Mouse (Mus musculus) lung, embryonic 15.5 days (tissue): ENCODE data around the gene Edaradd. TPM values are rescaled to one million over a fixed set of nuclear protein-coding genes. Genes with fewer than 3 reads are reported as not detected.

Experiments
- ATAC-seq: fragments of 200-750 bp; cut with Nextera tagmentation; 2 replicates; pipeline ENCODE4 v1.8.0; 2017; ENCODE audit warnings: moderate number of reproducible peaks, borderline replicate concordance; ENCODE audit not compliant: low FRiP score, low TSS enrichment; ENCODE audit errors: extremely low read depth
- H3K27ac ChIP-seq: fragments of 300-500 bp; sonication (generic); 2 replicates; pipeline ENCODE4 v1.5.1; 2015; ENCODE audit warnings: moderate library complexity, mild to moderate bottlenecking, inconsistent platforms
- H3K27me3 ChIP-seq: fragments of 300-500 bp; sonication (generic); 2 replicates; pipeline ENCODE4 v1.6.1; 2015; ENCODE audit warnings: inconsistent platforms
- H3K36me3 ChIP-seq: fragments of 300-500 bp; sonication (generic); 2 replicates; pipeline ENCODE4 v1.6.1; 2015; ENCODE audit warnings: inconsistent platforms
- H3K4me1 ChIP-seq: fragments of 300-500 bp; sonication (generic); 2 replicates; pipeline ENCODE4 v1.6.1; 2015; ENCODE audit warnings: inconsistent platforms
- H3K4me2 ChIP-seq: fragments of 300-500 bp; sonication (generic); 2 replicates; pipeline ENCODE4 v1.6.1; 2015; ENCODE audit warnings: inconsistent platforms, mild to moderate bottlenecking, moderate library complexity
- H3K4me3 ChIP-seq: fragments of 300-500 bp; sonication (generic); 2 replicates; pipeline ENCODE4 v1.5.1; 2015; ENCODE audit warnings: mild to moderate bottlenecking, inconsistent platforms
- H3K9ac ChIP-seq: fragments of 300-500 bp; sonication (generic); 2 replicates; pipeline ENCODE4 v1.6.1; 2015; ENCODE audit warnings: inconsistent platforms
- H3K9me3 ChIP-seq: fragments of 300-500 bp; sonication (generic); 2 replicates; pipeline ENCODE4 v1.6.1; 2016; ENCODE audit warnings: inconsistent platforms
- whole genome bisulfite sequencing: fragments of 180-500 bp; shearing (Covaris S2); methylation state at CpG from one replicate; pipeline ENCODE4 v1.1.7; 2015; 5-methylcytosine and 5-hydroxymethylcytosine counted together
- polyA plus RNA-seq: library from polyadenylated mRNA; unstranded; fragments of >200 nt; fragmentation: Nextera tagmentation; extraction: Ambion mirVana; gene quantifications from 2 replicates; pipeline ENCODE4 v1.2.1, GENCODE M21; 2015

Gene Edaradd
- polyA plus RNA-seq, 1 experiment from 2014 or later: 1.6 TPM

- Histone ChIP-seq H3K36me3 (no peaks in the 10 kb centered on the region), H3K9ac (no peak overlapping the region), H3K4me2 (no peak overlapping the region), H3K27ac (no peak overlapping the region), H3K4me1 (0 out of 2 replicates have a peak, but pooled peaks cover 2% of the 10 kb centered on the region), H3K4me3 (no peak overlapping the region), H3K9me3 (no peaks in the 10 kb centered on the region), H3K27me3 (no peaks in the 10 kb centered on the region)
- ATAC-seq: no peak
- WGBS: 68% methylated on average over 6 of the region's 6 CpGs
Measured at GRCm38 (mm10) chr13:12510032-12510431, 10.2 kb downstream of the Edaradd start.

GRCm38 (mm10) chr13:12507426-12507825, 12.8 kb downstream of the Edaradd start:
- Histone ChIP-seq H3K27ac (no peak overlapping the region), H3K9me3 (no peaks in the 10 kb centered on the region), H3K9ac (no peak overlapping the region), H3K36me3 (no peaks in the 10 kb centered on the region), H3K4me1 (0 out of 2 replicates have a peak, but pooled peaks cover 6% of the 10 kb centered on the region), H3K4me2 (no peak overlapping the region), H3K4me3 (no peak overlapping the region), H3K27me3 (no peaks in the 10 kb centered on the region)
- ATAC-seq: no peak
- 82% methylated on average over 6 of the region's 6 CpGs for WGBS

GRCm38 (mm10) chr13:12505359-12505758, 14.9 kb downstream of the Edaradd start:
- ATAC-seq: no peak
- no peaks in the 10 kb centered on the region for H3K9me3 ChIP-seq
- 68% methylated on average over 3 of the region's 3 CpGs for WGBS
- no peak overlapping the region for H3K4me2 ChIP-seq
- H3K4me1 ChIP-seq: 0 out of 2 replicates have a peak, but pooled peaks cover 4% of the 10 kb centered on the region
- H3K36me3 ChIP-seq: no peaks in the 10 kb centered on the region
- H3K4me3 ChIP-seq: no peak overlapping the region
- H3K27ac ChIP-seq: no peak overlapping the region
- no peaks in the 10 kb centered on the region for H3K27me3 ChIP-seq
- no peak overlapping the region for H3K9ac ChIP-seq

GRCm38 (mm10) chr13:12503238-12503751, 16.9 kb downstream of the Edaradd start:
- Histone ChIP-seq H3K9ac (no peak overlapping the region), H3K4me2 (no peak overlapping the region), H3K4me1 (0 out of 2 replicates have a peak, but pooled peaks cover 4% of the 10 kb centered on the region), H3K9me3 (no peaks in the 10 kb centered on the region), H3K36me3 (no peaks in the 10 kb centered on the region), H3K4me3 (no peak overlapping the region), H3K27ac (no peak overlapping the region), H3K27me3 (no peaks in the 10 kb centered on the region)
- ATAC-seq: no peak
- WGBS: 63% methylated on average over 11 of the region's 11 CpGs

- Histone ChIP-seq H3K9ac (no peak overlapping the region), H3K4me1 (0 out of 2 replicates have a peak, but pooled peaks cover 4% of the 10 kb centered on the region), H3K4me3 (no peak overlapping the region), H3K27me3 (no peaks in the 10 kb centered on the region), H3K27ac (no peak overlapping the region), H3K9me3 (no peaks in the 10 kb centered on the region), H3K4me2 (no peak overlapping the region), H3K36me3 (no peaks in the 10 kb centered on the region)
- WGBS: 24% methylated on average over 4 of the region's 4 CpGs
- ATAC-seq: no peak
Measured at GRCm38 (mm10) chr13:12502665-12503237, 17.5 kb downstream of the Edaradd start.

GRCm38 (mm10) chr13:12499107-12499506, 21.1 kb downstream of the Edaradd start:
- 0 out of 2 replicates have a peak, but pooled peaks cover 4% of the 10 kb centered on the region for H3K4me1 ChIP-seq
- no peak overlapping the region for H3K4me2 ChIP-seq
- H3K4me3 ChIP-seq: no peak overlapping the region
- no peak overlapping the region for H3K9ac ChIP-seq
- no peaks in the 10 kb centered on the region for H3K27me3 ChIP-seq
- no peaks in the 10 kb centered on the region for H3K36me3 ChIP-seq
- no peak for ATAC-seq
- H3K9me3 ChIP-seq: no peaks in the 10 kb centered on the region
- H3K27ac ChIP-seq: no peak overlapping the region
- 89% methylated on average over 7 of the region's 7 CpGs for WGBS

GRCm38 (mm10) chr13:12497809-12498208, 22.4 kb downstream of the Edaradd start:
- no peak overlapping the region for H3K4me3 ChIP-seq
- ATAC-seq: peak; percentile 80; the same call in 1 of the 2 replicates
- no peaks in the 10 kb centered on the region for H3K4me1 ChIP-seq
- H3K9me3 ChIP-seq: no peaks in the 10 kb centered on the region
- H3K4me2 ChIP-seq: no peak overlapping the region
- no peak overlapping the region for H3K9ac ChIP-seq
- H3K27ac ChIP-seq: no peak overlapping the region
- no peaks in the 10 kb centered on the region for H3K36me3 ChIP-seq
- H3K27me3 ChIP-seq: no peaks in the 10 kb centered on the region
- 37% methylated on average over 8 of the region's 8 CpGs for WGBS

GRCm38 (mm10) chr13:12494750-12495149, 25.5 kb downstream of the Edaradd start:
- no peaks in the 10 kb centered on the region for H3K27me3 ChIP-seq
- H3K9ac ChIP-seq: no peak overlapping the region
- no peak overlapping the region for H3K4me3 ChIP-seq
- no peaks in the 10 kb centered on the region for H3K36me3 ChIP-seq
- no peaks in the 10 kb centered on the region for H3K4me1 ChIP-seq
- H3K4me2 ChIP-seq: no peak overlapping the region
- WGBS: 86% methylated on average over 9 of the region's 9 CpGs
- H3K27ac ChIP-seq: no peak overlapping the region
- no peaks in the 10 kb centered on the region for H3K9me3 ChIP-seq
- no peak for ATAC-seq

GRCm38 (mm10) chr13:12492515-12492914, 27.7 kb downstream of the Edaradd start:
- H3K9me3 ChIP-seq: no peaks in the 10 kb centered on the region
- no peaks in the 10 kb centered on the region for H3K36me3 ChIP-seq
- no peak overlapping the region for H3K9ac ChIP-seq
- ATAC-seq: no peak
- H3K4me1 ChIP-seq: no peaks in the 10 kb centered on the region
- H3K27ac ChIP-seq: no peak overlapping the region
- H3K4me3 ChIP-seq: no peak overlapping the region
- WGBS: 86% methylated on average over 3 of the region's 3 CpGs
- H3K27me3 ChIP-seq: no peaks in the 10 kb centered on the region
- no peak overlapping the region for H3K4me2 ChIP-seq

GRCm38 (mm10) chr13:12485640-12486039, 34.6 kb downstream of the Edaradd start:
- 78% methylated on average over 7 of the region's 7 CpGs for WGBS
- H3K4me3 ChIP-seq: no peak overlapping the region
- no peak overlapping the region for H3K27ac ChIP-seq
- H3K4me2 ChIP-seq: no peak overlapping the region
- H3K27me3 ChIP-seq: no peaks in the 10 kb centered on the region
- no peaks in the 10 kb centered on the region for H3K4me1 ChIP-seq
- H3K36me3 ChIP-seq: no peaks in the 10 kb centered on the region
- H3K9ac ChIP-seq: no peak overlapping the region
- H3K9me3 ChIP-seq: no peaks in the 10 kb centered on the region
- no peak; the same call in 1 of the 2 replicates for ATAC-seq

- Histone ChIP-seq H3K9me3 (no peaks in the 10 kb centered on the region), H3K4me2 (no peak overlapping the region), H3K9ac (no peak overlapping the region), H3K27me3 (no peaks in the 10 kb centered on the region), H3K4me1 (no peaks in the 10 kb centered on the region), H3K27ac (no peak overlapping the region), H3K4me3 (no peak overlapping the region), H3K36me3 (no peaks in the 10 kb centered on the region)
- 53% methylated on average over 2 of the region's 2 CpGs for WGBS
- no peak for ATAC-seq
Measured at GRCm38 (mm10) chr13:12485197-12485596, 35.0 kb downstream of the Edaradd start.

GRCm38 (mm10) chr13:12479802-12480201, 40.4 kb downstream of the Edaradd start:
- Histone ChIP-seq H3K9ac (no peak overlapping the region), H3K4me3 (no peak overlapping the region), H3K4me1 (no peaks in the 10 kb centered on the region), H3K27ac (no peak overlapping the region), H3K4me2 (no peak overlapping the region), H3K9me3 (no peaks in the 10 kb centered on the region), H3K27me3 (no peaks in the 10 kb centered on the region), H3K36me3 (no peaks in the 10 kb centered on the region)
- 64% methylated on average over 6 of the region's 6 CpGs for WGBS
- no peak for ATAC-seq
